Mouse (Mus musculus): ENCODE results near the gene Rab20. TPM values are rescaled to one million over a fixed set of nuclear protein-coding genes. Genes with fewer than 3 reads are reported as not detected.

Gene Rab20
- polyA plus RNA-seq, 1 experiment from 2014 or later: 9.6 TPM

DNA sequence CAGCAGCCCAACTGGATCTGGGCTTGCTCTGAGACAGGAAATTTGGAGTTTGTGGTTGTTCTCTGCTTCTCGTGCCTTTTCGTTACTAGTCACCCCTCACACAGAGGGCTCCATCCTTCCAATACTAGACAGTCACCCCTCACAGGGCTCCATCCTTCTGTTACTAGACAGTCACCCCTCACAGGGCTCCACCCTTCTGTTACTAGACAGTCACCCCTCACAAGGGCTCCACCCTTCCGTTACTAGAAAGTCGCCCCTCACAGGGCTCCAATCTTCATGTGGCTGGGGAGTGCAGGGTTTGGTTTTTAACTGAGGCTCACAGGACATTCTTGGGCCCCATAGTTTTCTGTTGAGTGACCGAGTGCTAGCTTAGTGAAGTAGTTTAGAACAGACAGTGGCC is 34.7 kb upstream of the Rab20 start:
- TF ChIP-seq EP300 (optimal IDR thresholded peaks at IDR 0.05) (no peak), CTCF (IDR thresholded peaks at IDR 0.05; ENCODE audit: low read depth) (no peak)
- peaks cover 43% of the 10 kb centered on the region for H3K36me3 ChIP-seq (ENCODE audit: control insufficient read depth, insufficient read depth, low read length)
- H3K27ac ChIP-seq (replicated peaks): no peak overlapping the region
- H3K27me3 ChIP-seq (ENCODE audit: control insufficient read depth, insufficient read depth, low read length): no peaks in the 10 kb centered on the region
- no peaks in the 10 kb centered on the region for H3K9me3 ChIP-seq (ENCODE audit: control insufficient read depth, low read length)
- WGBS: 89% methylated on average over 5 of the region's 5 CpGs
- no peaks in the 10 kb centered on the region for H3K4me1 ChIP-seq (replicated peaks; ENCODE audit: control insufficient read depth, insufficient read depth)
- H3K4me2 ChIP-seq (replicated peaks; ENCODE audit: low read depth): no peak overlapping the region
- H3K9ac ChIP-seq (ENCODE audit: low read length): no peak overlapping the region
- DNase-seq (ENCODE audit: low spot score): no peak
- ATAC-seq (ENCODE audit: low FRiP score, low TSS enrichment): no peak
- no peak overlapping the region for H3K4me3 ChIP-seq (ENCODE audit: low read depth, low read length)

DNA sequence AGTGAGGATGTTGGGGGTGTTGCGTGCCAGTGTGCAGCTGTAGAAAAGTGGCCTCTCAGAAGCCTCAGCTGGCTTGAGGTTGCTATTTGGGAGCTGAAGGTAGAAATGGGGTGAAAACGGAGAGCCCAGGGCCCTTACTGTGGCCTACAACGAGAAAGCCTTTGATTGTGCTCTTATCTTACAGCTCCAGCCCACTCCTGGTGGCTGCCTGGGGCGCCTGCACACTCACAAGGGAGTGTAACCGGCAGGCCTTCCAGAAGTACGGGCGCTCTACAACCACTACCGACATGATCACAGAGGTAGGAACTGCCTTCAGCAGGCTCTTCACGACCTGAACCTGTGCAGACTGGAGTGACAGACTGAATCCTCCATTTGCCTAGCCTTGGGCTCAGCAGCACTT is 34.2 kb upstream of the Rab20 start:
- H3K4me2 ChIP-seq (replicated peaks; ENCODE audit: low read depth): no peak overlapping the region
- TF ChIP-seq EP300 (optimal IDR thresholded peaks at IDR 0.05) (no peak), CTCF (IDR thresholded peaks at IDR 0.05; ENCODE audit: low read depth) (no peak)
- ATAC-seq (ENCODE audit: low FRiP score, low TSS enrichment): no peak
- H3K4me1 ChIP-seq (replicated peaks; ENCODE audit: control insufficient read depth, insufficient read depth): no peaks in the 10 kb centered on the region
- DNase-seq (ENCODE audit: low spot score): no peak
- H3K27me3 ChIP-seq (ENCODE audit: control insufficient read depth, insufficient read depth, low read length): no peaks in the 10 kb centered on the region
- no peak overlapping the region for H3K27ac ChIP-seq (replicated peaks)
- 86% methylated on average over 9 of the region's 9 CpGs for WGBS
- H3K36me3 ChIP-seq (ENCODE audit: control insufficient read depth, insufficient read depth, low read length): peaks cover 41% of the 10 kb centered on the region
- H3K9me3 ChIP-seq (ENCODE audit: control insufficient read depth, low read length): no peaks in the 10 kb centered on the region
- H3K9ac ChIP-seq (ENCODE audit: low read length): no peak overlapping the region
- H3K4me3 ChIP-seq (ENCODE audit: low read depth, low read length): no peak overlapping the region

DNA sequence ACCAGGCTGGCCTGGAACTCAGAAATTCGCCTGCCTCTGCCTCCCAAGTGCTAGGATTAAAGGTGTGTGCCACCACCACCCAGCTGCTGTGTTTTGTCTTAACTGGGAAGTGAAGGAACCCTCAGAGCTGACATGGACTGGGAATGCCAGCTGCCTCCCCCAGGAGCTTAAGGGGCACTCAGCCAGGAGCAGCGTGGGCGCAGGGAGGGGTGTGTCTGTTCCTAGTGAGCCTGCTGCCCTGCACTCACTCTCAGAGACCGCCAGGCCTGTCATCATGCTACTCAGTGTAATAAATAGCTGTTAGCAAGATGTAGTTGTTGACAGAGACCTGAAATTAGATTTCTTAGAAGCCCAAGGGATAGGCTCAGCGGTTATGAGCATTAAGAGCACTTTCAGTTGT is 32.5 kb upstream of the Rab20 start:
- no peak overlapping the region for H3K4me3 ChIP-seq (ENCODE audit: low read depth, low read length)
- DNase-seq (ENCODE audit: low spot score) (no peak), ATAC-seq (ENCODE audit: low FRiP score, low TSS enrichment) (no peak)
- no peak overlapping the region for H3K4me2 ChIP-seq (replicated peaks; ENCODE audit: low read depth)
- H3K27ac ChIP-seq (replicated peaks): no peak overlapping the region
- no peaks in the 10 kb centered on the region for H3K27me3 ChIP-seq (ENCODE audit: control insufficient read depth, insufficient read depth, low read length)
- no peaks in the 10 kb centered on the region for H3K4me1 ChIP-seq (replicated peaks; ENCODE audit: control insufficient read depth, insufficient read depth)
- no peak overlapping the region for H3K9ac ChIP-seq (ENCODE audit: low read length)
- TF ChIP-seq CTCF (IDR thresholded peaks at IDR 0.05; ENCODE audit: low read depth) (no peak), EP300 (optimal IDR thresholded peaks at IDR 0.05) (no peak)
- H3K36me3 ChIP-seq (ENCODE audit: control insufficient read depth, insufficient read depth, low read length): peaks cover 46% of the 10 kb centered on the region
- 94% methylated on average over 5 of the region's 5 CpGs for WGBS
- no peaks in the 10 kb centered on the region for H3K9me3 ChIP-seq (ENCODE audit: control insufficient read depth, low read length)

DNA sequence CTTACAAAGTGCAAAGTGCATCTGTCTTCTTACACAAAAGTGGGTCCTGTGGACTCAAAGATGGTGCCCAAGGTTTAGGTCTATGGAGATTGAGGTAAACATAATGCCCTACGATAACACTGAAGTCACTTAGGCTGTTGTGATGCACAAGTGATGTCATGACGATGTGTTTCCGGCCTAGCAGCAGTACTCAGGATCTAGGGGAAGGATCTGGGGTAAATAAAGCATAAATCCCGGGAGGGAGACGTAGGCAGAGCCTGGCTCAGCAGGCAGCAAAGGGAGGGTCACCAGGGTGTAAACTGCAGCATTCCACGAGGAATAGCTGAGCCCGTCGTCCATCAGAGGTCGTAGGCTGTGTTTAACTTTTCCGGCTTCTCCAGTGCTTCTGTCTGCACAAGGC is 30.4 kb upstream of the Rab20 start:
- H3K4me3 ChIP-seq (ENCODE audit: low read depth, low read length): no peak overlapping the region
- H3K9ac ChIP-seq (ENCODE audit: low read length): no peak overlapping the region
- H3K9me3 ChIP-seq (ENCODE audit: control insufficient read depth, low read length): no peaks in the 10 kb centered on the region
- no peaks in the 10 kb centered on the region for H3K4me1 ChIP-seq (replicated peaks; ENCODE audit: control insufficient read depth, insufficient read depth)
- TF ChIP-seq CTCF (IDR thresholded peaks at IDR 0.05; ENCODE audit: low read depth) (no peak), EP300 (optimal IDR thresholded peaks at IDR 0.05) (no peak)
- peaks cover 49% of the 10 kb centered on the region for H3K36me3 ChIP-seq (ENCODE audit: control insufficient read depth, insufficient read depth, low read length)
- H3K27ac ChIP-seq (replicated peaks): no peak overlapping the region
- no peak for ATAC-seq (ENCODE audit: low FRiP score, low TSS enrichment)
- 63% methylated on average over 10 of the region's 10 CpGs for WGBS
- DNase-seq (ENCODE audit: low spot score): no peak
- no peak overlapping the region for H3K4me2 ChIP-seq (replicated peaks; ENCODE audit: low read depth)
- no peaks in the 10 kb centered on the region for H3K27me3 ChIP-seq (ENCODE audit: control insufficient read depth, insufficient read depth, low read length)

DNA sequence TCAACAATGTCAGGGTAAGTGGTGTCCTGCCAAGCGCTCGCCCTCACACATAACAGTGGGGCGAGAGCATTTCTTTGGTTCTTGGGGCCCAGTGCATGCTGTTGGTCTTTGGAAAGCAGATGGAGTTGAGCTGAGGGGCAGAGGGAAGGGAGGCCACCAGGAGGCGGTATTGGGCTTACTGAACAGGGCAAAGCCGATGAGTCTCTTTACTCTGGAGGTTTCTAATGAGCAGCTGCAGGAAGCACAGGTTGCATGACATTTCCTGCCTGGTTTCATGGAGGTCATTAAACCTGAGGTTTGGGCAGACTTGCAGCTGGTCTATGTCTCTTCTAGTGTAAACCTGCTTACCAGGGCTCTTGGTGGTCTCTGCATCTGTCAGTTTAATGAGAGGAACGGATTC is 28.3 kb upstream of the Rab20 start:
- no peaks in the 10 kb centered on the region for H3K4me1 ChIP-seq (replicated peaks; ENCODE audit: control insufficient read depth, insufficient read depth)
- ATAC-seq (ENCODE audit: low FRiP score, low TSS enrichment) (peak; percentile 41; the same call in 1 of the 2 replicates), DNase-seq (ENCODE audit: low spot score) (peak; percentile 73)
- 70% methylated on average over 6 of the region's 6 CpGs for WGBS
- no peak overlapping the region for H3K9ac ChIP-seq (ENCODE audit: low read length)
- H3K27ac ChIP-seq (replicated peaks): no peak overlapping the region
- peaks cover 39% of the 10 kb centered on the region for H3K36me3 ChIP-seq (ENCODE audit: control insufficient read depth, insufficient read depth, low read length)
- H3K27me3 ChIP-seq (ENCODE audit: control insufficient read depth, insufficient read depth, low read length): no peaks in the 10 kb centered on the region
- no peak overlapping the region for H3K4me2 ChIP-seq (replicated peaks; ENCODE audit: low read depth)
- TF ChIP-seq CTCF (IDR thresholded peaks at IDR 0.05; ENCODE audit: low read depth): peak; percentile 79
- TF ChIP-seq EP300 (optimal IDR thresholded peaks at IDR 0.05): no peak
- H3K4me3 ChIP-seq (ENCODE audit: low read depth, low read length): no peak overlapping the region
- H3K9me3 ChIP-seq (ENCODE audit: control insufficient read depth, low read length): no peaks in the 10 kb centered on the region

GRCm38 (mm10) chr8:11506074-11506473 is 27.6 kb upstream of the Rab20 start:
- Histone ChIP-seq H3K4me3 (ENCODE audit: low read depth, low read length) (no peak overlapping the region), H3K36me3 (ENCODE audit: control insufficient read depth, insufficient read depth, low read length) (peaks cover 39% of the 10 kb centered on the region), H3K4me1 (replicated peaks; ENCODE audit: control insufficient read depth, insufficient read depth) (no peaks in the 10 kb centered on the region), H3K9ac (ENCODE audit: low read length) (no peak overlapping the region), H3K27ac (replicated peaks) (no peak overlapping the region), H3K9me3 (ENCODE audit: control insufficient read depth, low read length) (no peaks in the 10 kb centered on the region), H3K27me3 (ENCODE audit: control insufficient read depth, insufficient read depth, low read length) (no peaks in the 10 kb centered on the region), H3K4me2 (replicated peaks; ENCODE audit: low read depth) (no peak overlapping the region)
- DNase-seq (ENCODE audit: low spot score) (no peak), ATAC-seq (ENCODE audit: low FRiP score, low TSS enrichment) (no peak)
- TF ChIP-seq CTCF (IDR thresholded peaks at IDR 0.05; ENCODE audit: low read depth) (no peak), EP300 (optimal IDR thresholded peaks at IDR 0.05) (no peak)
- 79% methylated on average over 14 of the region's 14 CpGs for WGBS
